Mouse (Mus musculus): ENCODE data around the gene Kcnn1. TPM values are rescaled to one million over a fixed set of nuclear protein-coding genes. Genes with fewer than 3 reads are reported as not detected.

Kcnn1 gene
- polyA plus RNA-seq, 1 experiment: 6.4 TPM

GRCm38 (mm10) chr8:70797081-70798070, 65.7 kb downstream of the Kcnn1 start:
- TF ChIP-seq CTCF (IDR thresholded peaks at IDR 0.05; ENCODE audit: borderline replicate concordance, control insufficient read depth, extremely low read depth, insufficient read depth, low read length, poor library complexity): no peak
- TF ChIP-seq POLR2A (IDR thresholded peaks at IDR 0.05; ENCODE audit: control insufficient read depth, extremely low read depth, insufficient read depth, low read length, poor library complexity): no peak
- Histone ChIP-seq H3K4me1 (replicated peaks; ENCODE audit: control insufficient read depth, insufficient read depth, low read length) (peaks cover 59% of the 10 kb centered on the region), H3K27ac (ENCODE audit: control insufficient read depth, insufficient read depth, low read length) (no peak overlapping the region), H3K27me3 (ENCODE audit: control insufficient read depth, insufficient read depth, low read length) (no peaks in the 10 kb centered on the region), H3K36me3 (ENCODE audit: control insufficient read depth, insufficient read depth, low read length) (no peaks in the 10 kb centered on the region), H3K4me3 (ENCODE audit: control insufficient read depth, insufficient read depth, low read length) (peak overlapping the region; percentile 43)
- 1% methylated on average over 57 of the region's 57 CpGs for WGBS
- DNase-seq: peak; percentile 77

- no peaks in the 10 kb centered on the region for H3K36me3 ChIP-seq (ENCODE audit: control insufficient read depth, insufficient read depth, low read length)
- H3K27ac ChIP-seq (ENCODE audit: control insufficient read depth, insufficient read depth, low read length): no peak overlapping the region
- H3K4me3 ChIP-seq (ENCODE audit: control insufficient read depth, insufficient read depth, low read length): peak overlapping the region; percentile 43
- peaks cover 51% of the 10 kb centered on the region for H3K4me1 ChIP-seq (replicated peaks; ENCODE audit: control insufficient read depth, insufficient read depth, low read length)
- H3K27me3 ChIP-seq (ENCODE audit: control insufficient read depth, insufficient read depth, low read length): no peaks in the 10 kb centered on the region
- WGBS: 17% methylated on average over 54 of the region's 54 CpGs
- TF ChIP-seq CTCF (IDR thresholded peaks at IDR 0.05; ENCODE audit: borderline replicate concordance, control insufficient read depth, extremely low read depth, insufficient read depth, low read length, poor library complexity) (no peak), POLR2A (IDR thresholded peaks at IDR 0.05; ENCODE audit: control insufficient read depth, extremely low read depth, insufficient read depth, low read length, poor library complexity) (no peak)
- DNase-seq: no peak
Measured at GRCm38 (mm10) chr8:70796403-70797080, 66.5 kb downstream of the Kcnn1 start.

- WGBS: 98% methylated on average over 2 of the region's 2 CpGs
- H3K4me3 ChIP-seq (ENCODE audit: control insufficient read depth, insufficient read depth, low read length): no peak overlapping the region
- no peaks in the 10 kb centered on the region for H3K36me3 ChIP-seq (ENCODE audit: control insufficient read depth, insufficient read depth, low read length)
- H3K27me3 ChIP-seq (ENCODE audit: control insufficient read depth, insufficient read depth, low read length): no peaks in the 10 kb centered on the region
- H3K27ac ChIP-seq (ENCODE audit: control insufficient read depth, insufficient read depth, low read length): no peak overlapping the region
- no peak for TF ChIP-seq CTCF (IDR thresholded peaks at IDR 0.05; ENCODE audit: borderline replicate concordance, control insufficient read depth, extremely low read depth, insufficient read depth, low read length, poor library complexity)
- no peak for TF ChIP-seq POLR2A (IDR thresholded peaks at IDR 0.05; ENCODE audit: control insufficient read depth, extremely low read depth, insufficient read depth, low read length, poor library complexity)
- no peak for DNase-seq
- peaks cover 49% of the 10 kb centered on the region for H3K4me1 ChIP-seq (replicated peaks; ENCODE audit: control insufficient read depth, insufficient read depth, low read length)
Measured at GRCm38 (mm10) chr8:70795370-70795769, 67.7 kb downstream of the Kcnn1 start.

GRCm38 (mm10) chr8:70794215-70794614, 68.8 kb downstream of the Kcnn1 start:
- TF ChIP-seq CTCF (IDR thresholded peaks at IDR 0.05; ENCODE audit: borderline replicate concordance, control insufficient read depth, extremely low read depth, insufficient read depth, low read length, poor library complexity) (no peak), POLR2A (IDR thresholded peaks at IDR 0.05; ENCODE audit: control insufficient read depth, extremely low read depth, insufficient read depth, low read length, poor library complexity) (no peak)
- Histone ChIP-seq H3K27ac (ENCODE audit: control insufficient read depth, insufficient read depth, low read length) (no peak overlapping the region), H3K4me3 (ENCODE audit: control insufficient read depth, insufficient read depth, low read length) (no peak overlapping the region), H3K27me3 (ENCODE audit: control insufficient read depth, insufficient read depth, low read length) (no peaks in the 10 kb centered on the region), H3K36me3 (ENCODE audit: control insufficient read depth, insufficient read depth, low read length) (no peaks in the 10 kb centered on the region; the same call in 1 of the 2 replicates), H3K4me1 (replicated peaks; ENCODE audit: control insufficient read depth, insufficient read depth, low read length) (peaks cover 45% of the 10 kb centered on the region)
- DNase-seq: no peak
- WGBS: 78% methylated on average over 2 of the region's 2 CpGs

- WGBS: 2% methylated on average over 20 of the region's 20 CpGs
- H3K27ac ChIP-seq (ENCODE audit: control insufficient read depth, insufficient read depth, low read length): peak overlapping the region; percentile 50; the same call in 1 of the 2 replicates
- DNase-seq: no peak
Measured at GRCm38 (mm10) chr8:70792700-70793099, 70.4 kb downstream of the Kcnn1 start.

More at GRCm38 (mm10) chr8:70792700-70793099, 70.4 kb downstream of the Kcnn1 start:
- H3K27me3 ChIP-seq (ENCODE audit: control insufficient read depth, insufficient read depth, low read length): no peaks in the 10 kb centered on the region
- TF ChIP-seq POLR2A (IDR thresholded peaks at IDR 0.05; ENCODE audit: control insufficient read depth, extremely low read depth, insufficient read depth, low read length, poor library complexity): no peak
- no peak for TF ChIP-seq CTCF (IDR thresholded peaks at IDR 0.05; ENCODE audit: borderline replicate concordance, control insufficient read depth, extremely low read depth, insufficient read depth, low read length, poor library complexity)
- peaks cover 14% of the 10 kb centered on the region for H3K36me3 ChIP-seq (ENCODE audit: control insufficient read depth, insufficient read depth, low read length)
- H3K4me3 ChIP-seq (ENCODE audit: control insufficient read depth, insufficient read depth, low read length): peak overlapping the region; percentile 48
- peaks cover 31% of the 10 kb centered on the region for H3K4me1 ChIP-seq (replicated peaks; ENCODE audit: control insufficient read depth, insufficient read depth, low read length)

Other genes starting within 250 kb of the Kcnn1 start
- 15.3 and 18.5 TPM in 2 replicates for gene Lrrc25, start 247.1 kb downstream of the Kcnn1 start, polyA plus RNA-seq (2012; rRNA removed)
- gene Gdf15, start 230.8 kb downstream of the Kcnn1 start, polyA plus RNA-seq (2012; rRNA removed): 6.7 and 7.5 TPM in 2 replicates
- gene Pgpep1, start 202.9 kb downstream of the Kcnn1 start, polyA plus RNA-seq (2012; rRNA removed): 40.7 and 41.9 TPM in 2 replicates
- 192 and 199 TPM in 2 replicates for gene Lsm4, start 190.0 kb downstream of the Kcnn1 start, polyA plus RNA-seq (2012; rRNA removed)
- gene Jund, start 164.3 kb downstream of the Kcnn1 start, polyA plus RNA-seq (2012; rRNA removed): 540 and 792 TPM in 2 replicates
- gene Iqcn, start 159.8 kb downstream of the Kcnn1 start, polyA plus RNA-seq (2012; rRNA removed): 0.19 and 0.28 TPM in 2 replicates
- gene Gm3336, start 144.7 kb downstream of the Kcnn1 start, polyA plus RNA-seq (2012; rRNA removed): 0.48 and 0.50 TPM in 2 replicates
- 4.9 and 6.2 TPM in 2 replicates for gene Pde4c, start 139.5 kb downstream of the Kcnn1 start, polyA plus RNA-seq (2012; rRNA removed)
- gene Rab3a, start 108.6 kb downstream of the Kcnn1 start, polyA plus RNA-seq (2012; rRNA removed): 17.8 and 20.8 TPM in 2 replicates
- gene Mpv17l2, start 102.3 kb downstream of the Kcnn1 start, polyA plus RNA-seq (2012; rRNA removed): 72.9 and 103 TPM in 2 replicates
- 124 and 136 TPM in 2 replicates for gene Pik3r2, start 86.5 kb downstream of the Kcnn1 start, polyA plus RNA-seq (2012; rRNA removed)
- 615 and 696 TPM in 2 replicates for gene Mast3, start 58.2 kb downstream of the Kcnn1 start, polyA plus RNA-seq (2012; rRNA removed)
- 48.6 and 53.4 TPM in 2 replicates for gene Il12rb1, start 54.8 kb downstream of the Kcnn1 start, polyA plus RNA-seq (2012; rRNA removed)
- gene Arrdc2, start 23.5 kb downstream of the Kcnn1 start, polyA plus RNA-seq (2012; rRNA removed): 75.4 and 77.4 TPM in 2 replicates
- 51.8 and 53.4 TPM in 2 replicates for gene Ccdc124, start 10.7 kb upstream of the Kcnn1 start, polyA plus RNA-seq (2012; rRNA removed)
- 0.80 and 1.4 TPM in 2 replicates for gene Slc5a5, start 29.5 kb upstream of the Kcnn1 start, polyA plus RNA-seq (2012; rRNA removed)
- gene Rpl18a, start 34.2 kb upstream of the Kcnn1 start, polyA plus RNA-seq (2012; rRNA removed): 7,420 and 8,337 TPM in 2 replicates
- gene Map1s, start 42.7 kb upstream of the Kcnn1 start, polyA plus RNA-seq (2012; rRNA removed): 145 and 151 TPM in 2 replicates

Data from thymus, adult 2 months (tissue).